Mouse (Mus musculus) brain, embryonic 14.5 days (tissue): ENCODE measurements at regions not wholly inside any gene's neighbourhood (a gene's known extent, or its start where the extent isn't known, plus 50 kb on each side); places are given as distances from the start of the nearest gene placed in this dataset.

Source experiments
- DNase-seq: peaks from one replicate; pipeline ENCODE4 v3.0.0-alpha.2; 2011; ENCODE audit warnings: low read depth
- CTCF ChIP-seq: fragments of 200-500 bp; IDR thresholded peaks from 2 replicates; pipeline ENCODE4 v1.5.1; 2012; ENCODE audit warnings: inconsistent platforms, mild to moderate bottlenecking, moderate library complexity, borderline replicate concordance; ENCODE audit not compliant: insufficient read depth, insufficient read length; ENCODE audit errors: extremely low read depth
- POLR2A ChIP-seq: fragments of 200-500 bp; IDR thresholded peaks from 2 replicates; pipeline ENCODE4 v1.6.1; 2012; ENCODE audit warnings: mild to moderate bottlenecking, inconsistent platforms, borderline replicate concordance; ENCODE audit not compliant: poor library complexity, insufficient read depth, insufficient read length, severe bottlenecking; ENCODE audit errors: extremely low read depth

GRCm38 (mm10) chr3:105354123-105354931 lies 97.8 kb upstream of the Kcnd3 start:
- peak; percentile 74 for DNase-seq
- no peak for TF ChIP-seq CTCF
- TF ChIP-seq POLR2A = no peak

DNA sequence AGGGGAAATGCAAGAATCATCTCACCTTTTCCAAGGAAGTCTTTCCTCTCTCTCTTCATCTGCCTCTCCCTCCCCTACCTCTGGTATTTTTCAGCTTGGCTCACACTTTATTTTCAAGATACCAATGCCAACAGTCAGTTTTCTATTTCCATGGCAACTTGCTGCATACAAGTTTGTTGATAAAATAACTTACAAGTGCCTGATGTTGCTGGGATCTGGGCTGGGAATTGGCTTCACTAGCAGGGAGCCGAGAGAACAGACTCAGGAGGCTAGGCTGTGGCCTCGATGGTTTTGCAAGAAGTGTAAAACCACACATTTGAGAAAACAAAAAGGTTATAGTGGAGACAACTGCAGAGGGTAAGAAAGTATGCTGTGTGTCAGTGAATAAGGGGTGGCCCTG lies 94.6 kb upstream of the Kcnd3 start:
- TF ChIP-seq CTCF (no peak), POLR2A (no peak)
- peak; percentile 37 for DNase-seq

DNA sequence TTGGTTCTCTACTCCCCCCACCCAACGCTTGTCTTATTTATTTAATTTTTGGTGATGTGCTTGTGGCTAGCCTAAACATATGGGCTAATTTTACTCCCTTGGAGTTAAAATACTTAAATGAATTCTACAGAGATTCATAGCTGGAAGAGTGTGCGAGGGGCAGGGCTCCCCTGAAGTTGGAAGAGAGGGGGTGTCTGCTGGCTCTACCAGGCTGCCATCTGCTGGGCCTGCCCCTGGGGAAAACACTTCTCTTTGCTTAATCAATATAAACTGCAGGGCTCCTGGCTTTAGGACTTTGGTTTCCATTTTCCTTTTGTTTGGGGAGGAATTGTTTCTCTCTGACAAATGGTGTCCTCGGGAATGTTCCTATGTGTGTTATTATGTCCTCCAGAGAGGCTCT lies 92.5 kb upstream of the Kcnd3 start:
- no peak for TF ChIP-seq POLR2A
- TF ChIP-seq CTCF = no peak
- DNase-seq = peak; percentile 53

DNA sequence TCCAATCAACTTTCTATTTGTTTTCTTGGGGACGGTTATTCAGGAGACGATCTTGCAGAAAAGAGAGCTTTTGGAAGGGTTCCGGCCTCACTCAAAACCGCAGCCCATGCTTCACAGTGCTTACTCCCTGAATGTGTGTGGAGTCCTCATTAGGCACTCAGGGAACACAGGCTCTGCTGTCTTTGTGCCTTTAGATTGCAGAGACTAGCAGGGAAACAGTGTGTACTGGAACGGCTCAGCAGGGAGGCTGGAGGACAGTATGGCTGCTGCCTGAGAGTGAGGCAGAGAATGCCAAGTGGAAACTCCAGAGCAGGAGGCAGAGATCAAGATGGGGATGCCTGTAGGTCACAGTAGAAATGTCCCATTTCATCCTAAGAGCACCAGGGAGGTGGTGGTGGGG lies 87.4 kb upstream of the Kcnd3 start:
- peak; percentile 69 for DNase-seq
- no peak for TF ChIP-seq POLR2A
- TF ChIP-seq CTCF = no peak

- no peak for TF ChIP-seq POLR2A
- no peak for TF ChIP-seq CTCF
- no peak for DNase-seq
Observed at GRCm38 (mm10) chr3:105366806-105367205, 85.3 kb upstream of the Kcnd3 start.

- TF ChIP-seq CTCF (no peak), POLR2A (no peak)
- peak; percentile 39 for DNase-seq
Observed at GRCm38 (mm10) chr3:105367972-105368371, 84.2 kb upstream of the Kcnd3 start.

DNA sequence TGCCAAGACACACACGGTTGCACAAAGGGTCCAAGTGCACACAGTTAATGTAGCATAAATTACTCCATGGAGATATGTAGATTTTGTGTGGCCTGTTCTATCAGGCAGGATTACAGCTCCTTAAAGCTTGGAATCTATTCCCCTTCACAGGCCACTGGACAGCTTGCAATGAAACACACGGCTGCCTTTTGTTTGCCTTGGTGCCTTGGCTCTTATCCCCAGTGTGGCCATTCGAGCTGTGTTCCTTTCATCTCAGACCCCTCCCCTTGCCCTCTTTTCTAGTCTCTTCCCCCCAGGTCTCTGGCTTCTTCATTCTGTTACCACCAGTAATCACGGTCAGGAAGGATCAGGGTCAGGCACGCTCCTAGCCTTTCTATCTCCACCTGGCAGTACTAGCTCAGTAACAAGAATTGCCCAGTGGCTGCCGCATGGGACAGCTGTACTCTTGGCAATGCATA lies 79.7 kb upstream of the Kcnd3 start:
- TF ChIP-seq CTCF = no peak
- TF ChIP-seq POLR2A = no peak
- peak; percentile 60 for DNase-seq

GRCm38 (mm10) chr3:105374306-105374705 lies 77.8 kb upstream of the Kcnd3 start:
- TF ChIP-seq POLR2A (no peak), CTCF (no peak)
- DNase-seq = no peak

DNA sequence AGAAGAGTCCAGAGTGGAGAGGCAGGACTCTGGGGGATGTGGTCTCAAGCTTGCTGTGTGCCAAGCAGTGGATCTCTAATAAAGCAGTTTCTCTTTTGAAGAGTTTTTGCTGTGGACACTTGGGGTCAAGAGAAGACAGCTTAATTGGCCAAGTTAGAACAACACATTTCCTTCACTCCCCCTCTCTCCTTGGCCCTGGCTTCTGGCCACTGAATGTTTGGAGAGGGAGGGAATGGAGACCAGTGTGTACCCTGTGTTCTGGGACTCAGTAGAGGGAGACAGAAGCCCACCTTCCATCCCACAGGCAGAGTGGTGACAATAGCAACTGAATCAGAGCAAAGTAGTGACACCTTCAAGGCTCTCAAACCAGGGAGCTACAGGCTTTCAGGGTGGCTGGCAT lies 77.3 kb upstream of the Kcnd3 start:
- no peak for TF ChIP-seq CTCF
- TF ChIP-seq POLR2A = no peak
- no peak for DNase-seq

DNA sequence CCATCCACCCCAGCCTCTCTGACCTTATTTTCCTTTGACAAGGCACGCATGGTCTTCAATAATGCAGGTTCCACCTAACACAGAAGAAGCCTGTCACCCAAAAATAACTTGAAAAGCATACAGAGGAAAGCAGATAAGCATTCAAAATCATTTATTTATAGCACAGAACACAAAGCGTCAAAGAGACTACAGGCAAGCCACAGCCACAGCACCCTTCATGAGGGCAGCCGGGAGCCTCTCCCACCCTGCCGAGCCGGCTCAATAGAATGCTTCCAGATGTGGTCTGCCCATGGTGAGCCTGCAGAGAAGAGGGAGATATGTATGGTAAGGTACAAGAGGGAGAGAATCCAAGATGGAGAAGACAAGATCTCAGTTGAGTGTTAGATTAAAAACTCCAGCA lies 76.7 kb upstream of the Kcnd3 start:
- no peak for DNase-seq
- no peak for TF ChIP-seq CTCF
- TF ChIP-seq POLR2A = no peak

- TF ChIP-seq CTCF (no peak), POLR2A (no peak)
- DNase-seq = no peak
Observed at GRCm38 (mm10) chr3:105375820-105376219, 76.3 kb upstream of the Kcnd3 start.

GRCm38 (mm10) chr3:105376346-105376745 lies 75.8 kb upstream of the Kcnd3 start:
- TF ChIP-seq POLR2A (no peak), CTCF (no peak)
- DNase-seq = no peak

DNA sequence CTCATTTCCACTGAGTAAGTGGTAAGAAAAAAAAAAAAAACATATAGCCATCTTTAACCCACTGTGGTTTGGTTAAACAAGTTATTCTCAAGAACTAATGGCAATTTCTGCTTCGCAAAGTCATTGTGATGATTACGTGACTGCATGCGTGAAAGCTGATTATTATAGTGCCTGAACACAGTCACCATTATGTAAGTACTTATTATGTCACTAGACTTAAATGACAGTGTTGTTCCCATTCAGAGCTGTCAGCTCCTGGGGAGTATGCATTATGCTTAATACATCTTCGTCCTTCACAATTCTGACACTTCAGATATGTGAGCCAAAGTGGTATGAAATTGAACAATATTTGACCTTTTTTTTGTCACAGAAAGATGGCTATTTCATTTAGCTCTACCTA lies 71.3 kb upstream of the Kcnd3 start:
- peak; percentile 72 for DNase-seq
- TF ChIP-seq POLR2A = no peak
- TF ChIP-seq CTCF = no peak
